Mouse (Mus musculus): ENCODE measurements around the gene Mpc2.

Gene Mpc2

DNA sequence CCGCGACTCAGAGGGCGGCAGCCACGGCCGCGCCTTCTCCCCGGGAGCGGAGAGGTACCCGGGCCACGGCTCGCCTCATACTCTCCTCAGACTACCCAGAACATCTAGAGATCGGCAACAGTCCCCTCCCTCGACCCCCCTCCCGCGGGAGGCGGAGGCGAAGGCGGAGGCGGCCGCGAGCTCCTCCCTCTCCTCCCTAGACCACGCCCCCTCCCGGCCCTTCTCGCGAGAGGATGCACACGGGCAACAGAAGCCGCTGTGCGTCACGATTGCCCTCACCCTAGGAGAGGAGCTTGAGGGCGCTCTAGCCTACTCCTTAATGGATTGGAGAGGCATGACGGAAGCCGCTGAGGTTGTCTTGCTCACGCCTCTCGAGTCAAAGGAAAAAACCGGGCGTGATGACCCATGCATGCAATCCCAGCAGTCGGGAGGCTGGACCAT lies at the start of gene Mpc2, which contains the start of gene Dcaf6:
Gene Mpc2 (plus strand): TSS at position 278 of the 441 bp plus-strand sequence.
Gene Dcaf6 (minus strand): TSS at position 116 of the 441 bp plus-strand sequence.
- in situ Hi-C loops (cut with MseI, MboI), result no loop called here

DNA sequence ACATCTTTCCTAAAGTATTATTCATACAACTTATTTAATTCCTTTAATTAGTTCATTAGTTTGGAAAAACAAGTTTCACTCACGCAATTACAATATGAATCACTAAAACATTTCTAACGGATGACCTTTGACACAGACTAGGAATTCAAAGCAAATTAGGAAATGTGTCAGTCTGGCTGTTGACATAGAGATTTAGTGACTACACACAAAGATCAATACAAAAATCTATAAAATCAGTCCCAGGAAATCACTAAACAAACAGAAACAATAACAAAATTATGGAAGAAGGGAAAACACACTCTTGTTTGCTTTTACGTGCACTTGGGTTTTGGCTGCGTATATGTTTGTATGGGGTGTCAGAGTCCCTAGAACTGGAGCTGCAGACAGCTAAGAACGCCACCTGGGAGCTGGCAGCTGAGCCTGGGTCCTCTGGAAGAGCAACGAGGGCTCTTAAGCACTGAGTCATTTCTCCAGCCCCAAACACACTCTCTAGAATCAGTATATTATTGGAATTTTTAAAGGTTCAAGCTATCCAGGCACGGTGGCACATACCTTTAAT lies 39.0 kb upstream of the Mpc2 start:
- in situ Hi-C loops (cut with MseI, MboI), result no loop called here

GRCm38 (mm10) chr1:165426254-165426653 lies 34.2 kb upstream of the Mpc2 start:
- in situ Hi-C loops (cut with MseI, MboI), result no loop called here

GRCm38 (mm10) chr1:165432883-165433282 lies 27.6 kb upstream of the Mpc2 start:
- in situ Hi-C loops (cut with MseI, MboI), result no loop called here

GRCm38 (mm10) chr1:165438289-165439021 lies 22.0 kb upstream of the Mpc2 start:
- in situ Hi-C loops (cut with MseI, MboI), result no loop called here

- in situ Hi-C loops (cut with MseI, MboI), result no loop called here
Measured at GRCm38 (mm10) chr1:165440788-165441187, 19.6 kb upstream of the Mpc2 start.

DNA sequence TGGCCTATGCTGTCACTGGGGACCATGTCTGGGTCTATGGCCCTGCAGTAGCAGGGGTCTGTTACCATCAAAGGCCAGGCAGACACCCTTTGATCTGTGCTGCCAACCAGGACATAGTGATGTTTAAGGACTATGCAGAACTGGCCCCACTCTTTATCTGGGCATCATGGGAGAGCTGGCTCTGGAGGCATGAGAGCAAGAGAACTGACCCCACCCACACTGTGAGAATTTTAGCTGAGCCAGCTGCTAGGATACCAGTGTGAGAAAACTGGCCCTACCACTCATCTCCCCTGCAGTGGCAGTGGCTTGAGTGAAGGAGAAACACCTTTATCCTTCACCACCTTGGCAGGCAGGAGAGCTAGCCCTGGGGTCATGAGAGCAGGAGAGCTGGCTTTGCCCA lies 19.2 kb upstream of the Mpc2 start:
- in situ Hi-C loops (cut with MseI, MboI), result no loop called here

- in situ Hi-C loops (cut with MseI, MboI), result no loop called here
Measured at GRCm38 (mm10) chr1:165441719-165442118, 18.7 kb upstream of the Mpc2 start.

GRCm38 (mm10) chr1:165459041-165459502 lies 1.4 kb upstream of the Mpc2 start:
- in situ Hi-C loops (cut with MseI, MboI), result no loop called here

DNA sequence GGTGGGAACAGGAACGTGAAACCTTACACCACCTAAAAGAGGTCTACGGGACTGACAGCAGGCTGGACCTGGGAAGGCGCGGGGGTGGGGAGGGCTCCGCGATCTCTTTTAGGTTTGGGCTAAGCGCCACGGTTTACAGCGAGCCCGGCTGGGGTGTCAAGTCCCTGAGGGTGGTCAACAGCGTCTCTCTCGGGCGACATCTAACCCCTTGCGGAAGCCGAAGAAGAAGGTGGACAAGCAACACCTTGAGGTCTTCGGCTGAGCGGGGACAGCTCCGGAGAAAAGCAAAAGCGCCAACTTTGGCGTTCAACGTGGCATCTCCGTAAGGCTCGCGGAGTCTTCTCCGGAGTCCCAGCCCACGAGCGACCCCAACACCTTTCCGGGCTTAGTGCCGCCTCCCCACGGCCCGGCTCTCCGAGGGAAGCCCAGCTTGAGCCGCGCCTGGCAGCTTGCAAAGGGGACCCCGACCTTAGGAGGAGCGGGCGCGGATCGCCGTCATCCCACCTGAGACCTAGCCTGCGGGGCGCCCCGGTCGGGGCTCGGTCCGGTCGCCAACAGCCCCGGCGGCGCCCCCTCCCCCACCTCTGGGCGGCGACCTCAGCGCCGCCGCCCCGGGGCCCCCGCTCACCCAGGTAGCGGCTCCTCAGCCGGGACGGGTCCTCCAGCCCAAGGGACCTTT lies 795 bp upstream of the Mpc2 start:
- in situ Hi-C loops (cut with MseI, MboI), result no loop called here

- in situ Hi-C loops (cut with MseI, MboI), result no loop called here
Measured at GRCm38 (mm10) chr1:165460801-165461377, 452 bp downstream of the Mpc2 start.

DNA sequence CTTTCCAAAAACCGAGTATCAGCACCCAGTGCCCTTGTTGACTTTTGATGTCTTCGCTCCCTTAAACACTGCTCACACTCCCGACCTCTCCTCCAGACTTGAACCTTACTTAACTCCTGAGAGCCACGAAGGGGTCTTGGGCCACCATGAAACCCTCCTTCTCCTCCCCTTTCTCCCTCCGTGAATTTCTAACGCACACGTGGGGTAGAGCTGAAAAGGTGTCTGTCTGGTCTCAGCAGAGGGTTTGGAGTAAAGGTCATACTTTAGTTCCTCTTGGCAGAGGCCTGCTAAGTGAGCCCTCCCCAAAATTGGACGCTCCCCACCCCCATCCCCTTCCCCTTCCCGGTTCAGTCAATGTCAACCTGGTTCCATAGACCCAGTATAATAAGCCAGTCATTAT lies 1.2 kb downstream of the Mpc2 start:
- in situ Hi-C loops (cut with MseI, MboI), result no loop called here

DNA sequence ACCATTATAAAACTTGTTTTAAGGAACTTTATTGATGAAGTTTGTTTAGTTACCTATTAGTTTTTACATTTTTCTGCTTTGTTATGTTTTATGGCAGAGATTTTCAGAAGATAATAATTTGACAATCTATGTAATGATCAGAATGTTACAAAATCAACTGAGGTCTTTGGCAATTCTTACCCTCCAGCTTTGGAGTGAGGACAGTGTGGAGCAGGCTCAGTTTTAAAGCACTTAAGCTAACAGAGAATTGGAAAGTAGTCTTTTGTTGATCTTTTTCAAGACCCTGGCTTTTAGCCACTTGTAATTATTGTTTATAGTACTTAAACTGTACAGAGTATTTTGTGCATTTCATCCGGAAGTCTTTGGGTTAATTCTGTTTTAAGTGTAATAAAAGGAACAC lies 2.4 kb downstream of the Mpc2 start:
- in situ Hi-C loops (cut with MseI, MboI), result no loop called here

GRCm38 (mm10) chr1:165464574-165464973 lies 4.1 kb downstream of the Mpc2 start:
- in situ Hi-C loops (cut with MseI, MboI), result no loop called here

DNA sequence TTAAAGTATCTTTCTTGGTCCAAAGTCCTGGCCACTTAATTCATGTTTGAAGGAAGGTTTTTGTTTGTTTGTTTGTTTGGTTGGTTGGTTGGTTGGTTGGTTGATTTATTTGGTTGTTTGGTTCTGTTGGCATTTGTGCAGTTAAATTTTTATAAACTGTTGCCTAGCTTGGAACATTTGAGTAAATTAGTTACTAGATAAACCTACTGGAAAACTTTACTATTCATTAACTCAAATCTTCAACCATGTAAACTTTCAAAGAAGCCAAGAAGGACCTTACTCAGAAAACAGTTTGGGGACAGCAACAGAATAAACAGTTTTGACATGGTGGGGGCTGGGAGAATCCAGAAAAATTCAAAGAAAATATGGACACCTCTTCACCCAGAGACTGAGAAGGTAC lies 8.5 kb downstream of the Mpc2 start:
- in situ Hi-C loops (cut with MseI, MboI), result no loop called here

DNA sequence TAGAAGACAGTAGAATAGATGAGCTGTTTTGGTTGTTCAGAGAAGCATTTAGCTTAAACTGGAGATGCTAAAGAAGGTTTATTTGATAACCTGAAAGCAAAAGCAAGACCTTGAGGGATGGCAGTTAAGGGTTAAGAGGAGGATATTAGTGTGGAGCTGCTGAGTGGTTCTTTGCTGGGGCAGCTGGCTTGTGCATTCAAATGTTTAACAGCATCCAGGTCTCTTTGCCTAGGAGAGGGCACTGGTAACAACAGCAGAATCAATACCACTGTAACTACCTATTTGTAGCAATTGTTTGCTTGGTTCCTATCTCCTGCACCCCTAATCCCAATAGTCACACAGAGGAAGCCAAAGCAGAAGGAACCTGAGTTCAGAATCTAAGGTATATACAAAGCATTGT lies 9.3 kb downstream of the Mpc2 start:
- in situ Hi-C loops (cut with MseI, MboI), result no loop called here

- in situ Hi-C loops (cut with MseI, MboI), result no loop called here
Measured at GRCm38 (mm10) chr1:165471490-165471889, 11.1 kb downstream of the Mpc2 start.

DNA sequence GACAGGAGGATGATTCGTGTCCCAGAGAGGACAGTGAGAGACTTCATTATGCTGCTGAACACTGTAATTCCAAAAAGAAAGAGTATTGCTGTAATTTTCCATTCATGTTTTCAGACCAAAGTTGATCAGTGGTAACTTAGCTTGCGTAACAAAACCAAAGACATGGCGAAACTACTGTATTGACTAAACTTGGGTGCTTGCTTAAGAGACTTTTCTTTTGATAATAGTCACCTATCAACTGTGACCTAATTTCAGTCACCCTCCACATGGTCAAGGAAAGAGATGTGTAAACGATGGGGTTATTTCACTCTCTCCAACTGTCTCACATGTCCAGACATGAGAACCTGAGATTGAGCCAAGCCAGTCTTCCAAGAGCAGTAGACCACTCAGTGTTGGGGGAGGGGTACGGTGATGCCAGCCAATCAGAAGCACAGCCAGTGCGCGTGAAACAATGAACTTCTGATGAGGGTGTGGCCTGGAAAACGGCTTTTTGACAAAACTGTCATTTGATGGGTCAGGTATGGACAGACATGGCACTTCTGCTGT lies 24.3 kb downstream of the Mpc2 start, which contains the start of gene Adcy10:
Gene Adcy10 (plus strand): TSS at position 496 of the 546 bp plus-strand sequence.
- in situ Hi-C loops (cut with MseI, MboI), result no loop called here

GRCm38 (mm10) chr1:165486108-165486507 lies 25.7 kb downstream of the Mpc2 start:
- in situ Hi-C loops (cut with MseI, MboI), result no loop called here

GRCm38 (mm10) chr1:165489197-165489596 lies 28.8 kb downstream of the Mpc2 start:
- in situ Hi-C loops (cut with MseI, MboI), result no loop called here

- in situ Hi-C loops (cut with MseI, MboI), result no loop called here
Measured at GRCm38 (mm10) chr1:165498856-165499255, 38.4 kb downstream of the Mpc2 start.

All from mouse trophoblast stem cell (cell line).